Mouse (Mus musculus) intestine, embryonic 16.5 days (tissue): ENCODE measurements around the gene St6galnac1. TPM values are rescaled to one million over a fixed set of nuclear protein-coding genes. Genes with fewer than 3 reads are reported as not detected.
A peak's percentile ranks its signal among the peaks of the same experiment; 100 is the strongest.
"Not testable (repeated sequence)": the region's sequence is repeated elsewhere in the genome, so short reads cannot be mapped to it uniquely, and the experiment has no call there.

Source experiments
- ATAC-seq: fragments of 200-750 bp; cut with Nextera tagmentation; 2 replicates; pipeline ENCODE4 v1.8.0; 2017; ENCODE audit warnings: moderate TSS enrichment, moderate library complexity
- H3K27ac ChIP-seq: fragments of 300-500 bp; sonication (generic); 2 replicates; pipeline ENCODE4 v1.5.1; 2014; ENCODE audit warnings: mild to moderate bottlenecking, low read length
- H3K27me3 ChIP-seq: fragments of 300-500 bp; sonication (generic); replicated peaks from 2 replicates; pipeline ENCODE4 v1.6.1; 2014; ENCODE audit warnings: low read length, control low read depth, mixed read lengths; ENCODE audit not compliant: control insufficient read depth, insufficient read depth
- H3K36me3 ChIP-seq: fragments of 300-500 bp; sonication (generic); 2 replicates; pipeline ENCODE4 v1.6.1; 2014; ENCODE audit warnings: low read length, control low read depth; ENCODE audit not compliant: control insufficient read depth, insufficient read depth
- H3K4me1 ChIP-seq: fragments of 300-500 bp; sonication (generic); 2 replicates; pipeline ENCODE4 v1.6.1; 2014; ENCODE audit warnings: low read length, control low read depth, mixed read lengths; ENCODE audit not compliant: control insufficient read depth, insufficient read depth
- H3K4me2 ChIP-seq: fragments of 300-500 bp; sonication (generic); 2 replicates; pipeline ENCODE4 v1.6.1; 2014; ENCODE audit warnings: low read depth, low read length, control low read depth
- H3K4me3 ChIP-seq: fragments of 300-500 bp; sonication (generic); 2 replicates; pipeline ENCODE4 v1.5.1; 2014; ENCODE audit warnings: mild to moderate bottlenecking, low read length
- H3K9ac ChIP-seq: fragments of 300-500 bp; sonication (generic); 2 replicates; pipeline ENCODE4 v1.6.1; 2014; ENCODE audit warnings: low read depth, low read length
- H3K9me3 ChIP-seq: fragments of 300-500 bp; sonication (generic); 2 replicates; pipeline ENCODE4 v1.6.1; 2016; ENCODE audit warnings: low read length, control low read depth; ENCODE audit not compliant: control insufficient read depth
- WGBS: fragments of 180-500 bp; shearing (Covaris S2); extraction: QIAGEN DNeasy Blood & Tissue Kit; methylation state at CpG from one replicate; pipeline ENCODE4 v1.1.7; 2014; 5-methylcytosine and 5-hydroxymethylcytosine counted together
- polyA plus RNA-seq: library from polyadenylated mRNA; unstranded; fragments of >200 nt; fragmentation: Nextera tagmentation; extraction: Ambion mirVana; gene quantifications from 2 replicates; pipeline ENCODE4 v1.2.1, GENCODE M21; 2015

The St6galnac1 gene
- polyA plus RNA-seq, 1 experiment from 2014 or later: not detected

- not testable (repeated sequence) for H3K9ac ChIP-seq, H3K4me1 ChIP-seq, H3K9me3 ChIP-seq, H3K36me3 ChIP-seq, H3K4me2 ChIP-seq, H3K27ac ChIP-seq, H3K4me3 ChIP-seq, H3K27me3 ChIP-seq
- 78% methylated on average over 3 of the region's 3 CpGs for WGBS
- ATAC-seq: peak; percentile 71
Observed at GRCm38 (mm10) chr11:116746822-116747221, 28.5 kb downstream of the St6galnac1 start.

GRCm38 (mm10) chr11:116745457-116745856 is 29.9 kb downstream of the St6galnac1 start:
- not testable (repeated sequence) for H3K4me3 ChIP-seq, H3K4me2 ChIP-seq, H3K36me3 ChIP-seq, H3K4me1 ChIP-seq, H3K27ac ChIP-seq, H3K9ac ChIP-seq, ATAC-seq, H3K9me3 ChIP-seq, H3K27me3 ChIP-seq
- 67% methylated on average over 2 of the region's 2 CpGs for WGBS

GRCm38 (mm10) chr11:116738411-116738810 is 36.9 kb downstream of the St6galnac1 start:
- H3K4me2 ChIP-seq: no peak overlapping the region
- H3K27me3 ChIP-seq: no peaks in the 10 kb centered on the region
- no peaks in the 10 kb centered on the region for H3K36me3 ChIP-seq
- no peak overlapping the region for H3K27ac ChIP-seq
- no peak overlapping the region for H3K9ac ChIP-seq
- H3K9me3 ChIP-seq: 0 out of 2 replicates have a peak, but pooled peaks cover 5% of the 10 kb centered on the region
- H3K4me1 ChIP-seq: no peaks in the 10 kb centered on the region
- no peak overlapping the region for H3K4me3 ChIP-seq
- WGBS: 47% methylated on average over 11 of the region's 11 CpGs
- ATAC-seq: no peak

GRCm38 (mm10) chr11:116732536-116732935 is 42.8 kb downstream of the St6galnac1 start:
- 85% methylated on average over 4 of the region's 4 CpGs for WGBS
- no peaks in the 10 kb centered on the region for H3K4me1 ChIP-seq
- H3K4me3 ChIP-seq: no peak overlapping the region
- no peak overlapping the region for H3K4me2 ChIP-seq
- 0 out of 2 replicates have a peak, but pooled peaks cover 5% of the 10 kb centered on the region for H3K9me3 ChIP-seq
- no peak overlapping the region for H3K9ac ChIP-seq
- no peaks in the 10 kb centered on the region for H3K27me3 ChIP-seq
- no peak for ATAC-seq
- H3K27ac ChIP-seq: no peak overlapping the region
- no peaks in the 10 kb centered on the region for H3K36me3 ChIP-seq

GRCm38 (mm10) chr11:116731060-116731580 is 44.2 kb downstream of the St6galnac1 start:
- H3K9me3 ChIP-seq, H3K36me3 ChIP-seq, H3K9ac ChIP-seq, H3K4me2 ChIP-seq, H3K4me1 ChIP-seq, H3K27me3 ChIP-seq, H3K27ac ChIP-seq, ATAC-seq, H3K4me3 ChIP-seq: not testable (repeated sequence)
- WGBS: 93% methylated on average over 6 of the region's 6 CpGs

- Histone ChIP-seq H3K4me1 (no peaks in the 10 kb centered on the region), H3K4me2 (no peak overlapping the region), H3K27me3 (no peaks in the 10 kb centered on the region), H3K36me3 (no peaks in the 10 kb centered on the region), H3K27ac (no peak overlapping the region), H3K9ac (no peak overlapping the region), H3K9me3 (no peaks in the 10 kb centered on the region), H3K4me3 (no peak overlapping the region)
- ATAC-seq: no peak
- 70% methylated on average over 9 of the region's 9 CpGs for WGBS
Observed at GRCm38 (mm10) chr11:116729276-116730008, 45.9 kb downstream of the St6galnac1 start.

- Histone ChIP-seq H3K4me2 (no peak overlapping the region), H3K4me3 (no peak overlapping the region)
- 78% methylated on average over 3 of the region's 3 CpGs for WGBS
Observed at GRCm38 (mm10) chr11:116726156-116726555, 49.2 kb downstream of the St6galnac1 start.

GRCm38 (mm10) chr11:116725031-116725948 is 50.0 kb downstream of the St6galnac1 start:
- WGBS: 42% methylated on average over 27 of the region's 27 CpGs
- Histone ChIP-seq H3K4me3 (no peak overlapping the region), H3K27ac (no peak overlapping the region), H3K9me3 (no peaks in the 10 kb centered on the region), H3K4me1 (no peaks in the 10 kb centered on the region), H3K36me3 (no peaks in the 10 kb centered on the region), H3K27me3 (no peaks in the 10 kb centered on the region), H3K4me2 (0 out of 2 replicates have a peak overlapping the region, but pooled peaks have one; percentile 8), H3K9ac (no peak overlapping the region)
- ATAC-seq: no peak

More at GRCm38 (mm10) chr11:116726156-116726555, 49.2 kb downstream of the St6galnac1 start:
- ATAC-seq: no peak
- H3K9ac ChIP-seq: no peak overlapping the region
- no peaks in the 10 kb centered on the region for H3K4me1 ChIP-seq
- H3K27ac ChIP-seq: no peak overlapping the region
- no peaks in the 10 kb centered on the region for H3K9me3 ChIP-seq
- no peaks in the 10 kb centered on the region for H3K36me3 ChIP-seq
- H3K27me3 ChIP-seq: no peaks in the 10 kb centered on the region

GRCm38 (mm10) chr11:116723064-116723463 is 52.2 kb downstream of the St6galnac1 start:
- no peak for ATAC-seq
- 88% methylated on average over 5 of the region's 5 CpGs for WGBS
- H3K27ac ChIP-seq: no peak overlapping the region
- no peak overlapping the region for H3K9ac ChIP-seq
- no peak overlapping the region for H3K4me2 ChIP-seq
- H3K9me3 ChIP-seq: 0 out of 2 replicates have a peak, but pooled peaks cover 5% of the 10 kb centered on the region
- no peaks in the 10 kb centered on the region for H3K4me1 ChIP-seq
- no peaks in the 10 kb centered on the region for H3K27me3 ChIP-seq
- H3K36me3 ChIP-seq: no peaks in the 10 kb centered on the region
- no peak overlapping the region for H3K4me3 ChIP-seq
